Mouse (Mus musculus) neural tube, embryonic 13.5 days (tissue): ENCODE data around the gene Nin. TPM values are rescaled to one million over a fixed set of nuclear protein-coding genes. Genes with fewer than 3 reads are reported as not detected.

Source experiments
- ATAC-seq: fragments of 200-750 bp; cut with Nextera tagmentation; 2 replicates; pipeline ENCODE4 v1.8.0; 2017; ENCODE audit warnings: low read depth, mild to moderate bottlenecking, moderate TSS enrichment, moderate library complexity
- H3K27ac ChIP-seq: fragments of 300-500 bp; sonication (generic); replicated peaks from 2 replicates; pipeline ENCODE4 v1.5.1; 2015; ENCODE audit warnings: moderate library complexity, mild to moderate bottlenecking, inconsistent platforms
- H3K27me3 ChIP-seq: fragments of 300-500 bp; sonication (generic); 2 replicates; pipeline ENCODE4 v1.6.1; 2015; ENCODE audit warnings: mild to moderate bottlenecking, inconsistent platforms
- H3K36me3 ChIP-seq: fragments of 300-500 bp; sonication (generic); 2 replicates; pipeline ENCODE4 v1.6.1; 2015; ENCODE audit warnings: mild to moderate bottlenecking, inconsistent platforms
- H3K4me1 ChIP-seq: fragments of 300-500 bp; sonication (generic); replicated peaks from 2 replicates; pipeline ENCODE4 v1.6.1; 2015; ENCODE audit warnings: inconsistent platforms
- H3K4me2 ChIP-seq: fragments of 300-500 bp; sonication (generic); 2 replicates; pipeline ENCODE4 v1.6.1; 2015; ENCODE audit warnings: inconsistent platforms, mild to moderate bottlenecking, moderate library complexity
- H3K4me3 ChIP-seq: fragments of 300-500 bp; sonication (generic); 2 replicates; pipeline ENCODE4 v1.5.1; 2015; ENCODE audit warnings: mild to moderate bottlenecking, inconsistent platforms
- H3K9ac ChIP-seq: fragments of 300-500 bp; sonication (generic); 2 replicates; pipeline ENCODE4 v1.6.1; 2015; ENCODE audit warnings: moderate library complexity, mild to moderate bottlenecking, inconsistent platforms
- H3K9me3 ChIP-seq: fragments of 300-500 bp; sonication (generic); 2 replicates; pipeline ENCODE4 v1.6.1; 2016; ENCODE audit warnings: inconsistent platforms
- WGBS: fragments of 180-500 bp; shearing (Covaris S2); methylation state at CpG from one replicate; pipeline ENCODE4 v1.1.7; 2015; 5-methylcytosine and 5-hydroxymethylcytosine counted together
- polyA plus RNA-seq: library from polyadenylated mRNA; unstranded; fragments of >200 nt; fragmentation: Nextera tagmentation; extraction: Ambion mirVana; gene quantifications from 2 replicates; pipeline ENCODE4 v1.2.1, GENCODE M21; 2015

Nin gene
- polyA plus RNA-seq, 1 experiment from 2014 or later: 12.1 TPM

GRCm38 (mm10) chr12:70112090-70112383 is 1.5 kb downstream of the Nin start:
- Histone ChIP-seq H3K27me3 (no peaks in the 10 kb centered on the region), H3K27ac (peak overlapping the region; percentile 92), H3K4me1 (peaks cover 50% of the 10 kb centered on the region), H3K4me3 (peak overlapping the region; percentile 77), H3K4me2 (peak overlapping the region; percentile 87), H3K9me3 (no peaks in the 10 kb centered on the region), H3K36me3 (no peaks in the 10 kb centered on the region), H3K9ac (peak overlapping the region; percentile 88)
- 2% methylated on average over 10 of the region's 16 CpGs for WGBS
- no peak for ATAC-seq

GRCm38 (mm10) chr12:70111367-70112089 is 2.0 kb downstream of the Nin start:
- Histone ChIP-seq H3K9ac (peak overlapping the region; percentile 88), H3K4me2 (peak overlapping the region; percentile 87), H3K9me3 (no peaks in the 10 kb centered on the region), H3K4me1 (peaks cover 55% of the 10 kb centered on the region), H3K27me3 (no peaks in the 10 kb centered on the region), H3K27ac (peak overlapping the region; percentile 92), H3K4me3 (peak overlapping the region; percentile 77), H3K36me3 (no peaks in the 10 kb centered on the region)
- ATAC-seq: peak; percentile 83
- WGBS: under 1% methylated on average over 85 of the region's 101 CpGs

GRCm38 (mm10) chr12:70111117-70111366 is 2.5 kb downstream of the Nin start:
- no peaks in the 10 kb centered on the region for H3K27me3 ChIP-seq
- peak overlapping the region; percentile 77 for H3K4me3 ChIP-seq
- 0% methylated on average over 16 of the region's 16 CpGs for WGBS
- H3K4me1 ChIP-seq: peaks cover 60% of the 10 kb centered on the region
- no peaks in the 10 kb centered on the region for H3K36me3 ChIP-seq
- peak overlapping the region; percentile 88 for H3K9ac ChIP-seq
- peak overlapping the region; percentile 87 for H3K4me2 ChIP-seq
- H3K27ac ChIP-seq: peak overlapping the region; percentile 92
- peak; percentile 61 for ATAC-seq
- no peaks in the 10 kb centered on the region for H3K9me3 ChIP-seq

GRCm38 (mm10) chr12:70110375-70111116 is 3.0 kb downstream of the Nin start:
- ATAC-seq: peak; percentile 12; the same call in 1 of the 2 replicates
- Histone ChIP-seq H3K9me3 (no peaks in the 10 kb centered on the region), H3K9ac (peak overlapping the region; percentile 88), H3K27ac (peak overlapping the region; percentile 92), H3K4me3 (peak overlapping the region; percentile 77), H3K4me1 (peaks cover 65% of the 10 kb centered on the region), H3K36me3 (no peaks in the 10 kb centered on the region), H3K27me3 (no peaks in the 10 kb centered on the region), H3K4me2 (peak overlapping the region; percentile 87)
- 8% methylated on average over 23 of the region's 23 CpGs for WGBS

GRCm38 (mm10) chr12:70109921-70110320 is 3.6 kb downstream of the Nin start:
- ATAC-seq: no peak
- Histone ChIP-seq H3K9me3 (no peaks in the 10 kb centered on the region), H3K36me3 (no peaks in the 10 kb centered on the region), H3K4me2 (peak overlapping the region; percentile 87), H3K4me3 (peak overlapping the region; percentile 77), H3K4me1 (peaks cover 71% of the 10 kb centered on the region), H3K27ac (peak overlapping the region; percentile 92), H3K9ac (peak overlapping the region; percentile 88), H3K27me3 (no peaks in the 10 kb centered on the region)
- WGBS: 34% methylated on average over 6 of the region's 6 CpGs

- peak; percentile 19; the same call in 1 of the 2 replicates for ATAC-seq
- 12% methylated on average over 2 of the region's 2 CpGs for WGBS
- 0 out of 2 replicates have a peak overlapping the region, but pooled peaks have one; percentile 36 for H3K9ac ChIP-seq
- no peaks in the 10 kb centered on the region for H3K36me3 ChIP-seq
- H3K4me1 ChIP-seq: peaks cover 86% of the 10 kb centered on the region
- no peaks in the 10 kb centered on the region for H3K9me3 ChIP-seq
- H3K4me2 ChIP-seq: peak overlapping the region; percentile 87
- no peaks in the 10 kb centered on the region for H3K27me3 ChIP-seq
- H3K27ac ChIP-seq: peak overlapping the region; percentile 83
- no peak overlapping the region for H3K4me3 ChIP-seq
Measured at GRCm38 (mm10) chr12:70108104-70108503, 5.4 kb downstream of the Nin start.

- H3K27ac ChIP-seq: peak overlapping the region; percentile 6
- ATAC-seq: no peak
- H3K36me3 ChIP-seq: no peaks in the 10 kb centered on the region
- H3K4me2 ChIP-seq: peak overlapping the region; percentile 87; the same call in 1 of the 2 replicates
- H3K27me3 ChIP-seq: no peaks in the 10 kb centered on the region
- H3K9ac ChIP-seq: peak overlapping the region; percentile 53
- H3K4me3 ChIP-seq: no peak overlapping the region
- peaks cover 89% of the 10 kb centered on the region for H3K4me1 ChIP-seq
- WGBS: 37% methylated on average over 9 of the region's 9 CpGs
- H3K9me3 ChIP-seq: no peaks in the 10 kb centered on the region
Measured at GRCm38 (mm10) chr12:70106508-70106907, 7.0 kb downstream of the Nin start.

GRCm38 (mm10) chr12:70105885-70106284 is 7.6 kb downstream of the Nin start:
- H3K9ac ChIP-seq: 0 out of 2 replicates have a peak overlapping the region, but pooled peaks have one; percentile 53
- ATAC-seq: no peak
- 57% methylated on average over 6 of the region's 6 CpGs for WGBS
- H3K4me3 ChIP-seq: no peak overlapping the region
- H3K4me2 ChIP-seq: no peak overlapping the region
- peak overlapping the region; percentile 6; the same call in 1 of the 2 replicates for H3K27ac ChIP-seq
- no peaks in the 10 kb centered on the region for H3K36me3 ChIP-seq
- peaks cover 94% of the 10 kb centered on the region for H3K4me1 ChIP-seq
- H3K9me3 ChIP-seq: no peaks in the 10 kb centered on the region
- H3K27me3 ChIP-seq: no peaks in the 10 kb centered on the region

GRCm38 (mm10) chr12:70104776-70105420 is 8.6 kb downstream of the Nin start:
- 24% methylated on average over 5 of the region's 5 CpGs for WGBS
- Histone ChIP-seq H3K36me3 (no peaks in the 10 kb centered on the region), H3K9ac (no peak overlapping the region), H3K9me3 (no peaks in the 10 kb centered on the region), H3K27me3 (no peaks in the 10 kb centered on the region), H3K27ac (peak overlapping the region; percentile 52; the same call in 1 of the 2 replicates), H3K4me2 (no peak overlapping the region), H3K4me1 (peaks cover 88% of the 10 kb centered on the region), H3K4me3 (no peak overlapping the region)
- no peak for ATAC-seq

- WGBS: 38% methylated on average over 4 of the region's 4 CpGs
- Histone ChIP-seq H3K27ac (peak overlapping the region; percentile 52; the same call in 1 of the 2 replicates), H3K36me3 (no peaks in the 10 kb centered on the region), H3K27me3 (no peaks in the 10 kb centered on the region), H3K9ac (no peak overlapping the region), H3K9me3 (no peaks in the 10 kb centered on the region), H3K4me3 (no peak overlapping the region), H3K4me1 (peaks cover 81% of the 10 kb centered on the region), H3K4me2 (no peak overlapping the region)
- 0 out of 2 replicates have a peak, but pooled peaks have one; percentile 19 for ATAC-seq
Measured at GRCm38 (mm10) chr12:70104199-70104598, 9.3 kb downstream of the Nin start.

- Histone ChIP-seq H3K4me3 (no peak overlapping the region), H3K9ac (no peak overlapping the region), H3K4me2 (no peak overlapping the region), H3K4me1 (peaks cover 72% of the 10 kb centered on the region), H3K9me3 (no peaks in the 10 kb centered on the region), H3K27ac (no peak overlapping the region), H3K27me3 (no peaks in the 10 kb centered on the region), H3K36me3 (no peaks in the 10 kb centered on the region)
- WGBS: 59% methylated on average over 4 of the region's 4 CpGs
- ATAC-seq: no peak
Measured at GRCm38 (mm10) chr12:70103257-70103656, 10.3 kb downstream of the Nin start.

GRCm38 (mm10) chr12:70102426-70102825 is 11.1 kb downstream of the Nin start:
- Histone ChIP-seq H3K27ac (no peak overlapping the region), H3K36me3 (no peaks in the 10 kb centered on the region), H3K4me2 (no peak overlapping the region), H3K9ac (no peak overlapping the region), H3K27me3 (no peaks in the 10 kb centered on the region), H3K4me1 (peaks cover 70% of the 10 kb centered on the region), H3K4me3 (no peak overlapping the region), H3K9me3 (no peaks in the 10 kb centered on the region)
- 93% methylated on average over 9 of the region's 9 CpGs for WGBS
- ATAC-seq: no peak
